Mouse (Mus musculus): ENCODE measurements around the gene Snx22.

Snx22 gene

DNA sequence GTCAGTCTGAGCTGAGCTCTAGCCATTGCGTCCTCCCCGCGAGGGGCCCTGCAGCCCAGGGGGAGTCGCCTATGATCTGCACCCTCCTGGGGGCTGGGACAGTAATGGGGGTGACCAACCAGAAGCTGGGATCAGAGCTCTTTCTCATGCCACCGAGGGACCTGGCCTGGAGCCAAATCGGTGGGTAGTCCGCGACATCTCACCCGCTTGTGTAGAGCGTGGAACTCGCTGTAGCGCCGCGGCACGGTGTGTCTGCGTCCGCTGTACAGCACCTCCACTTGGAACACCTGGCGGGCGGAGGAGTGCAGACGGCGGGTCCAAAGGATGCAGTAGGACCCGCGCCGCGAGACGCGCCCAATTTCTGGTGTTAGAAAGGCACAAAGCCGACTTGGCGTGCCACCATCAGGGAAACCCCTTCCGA lies 538 bp downstream of the Snx22 start:
- no peak for DNase-seq (ENCODE audit: low spot score in 2 of 2)

DNA sequence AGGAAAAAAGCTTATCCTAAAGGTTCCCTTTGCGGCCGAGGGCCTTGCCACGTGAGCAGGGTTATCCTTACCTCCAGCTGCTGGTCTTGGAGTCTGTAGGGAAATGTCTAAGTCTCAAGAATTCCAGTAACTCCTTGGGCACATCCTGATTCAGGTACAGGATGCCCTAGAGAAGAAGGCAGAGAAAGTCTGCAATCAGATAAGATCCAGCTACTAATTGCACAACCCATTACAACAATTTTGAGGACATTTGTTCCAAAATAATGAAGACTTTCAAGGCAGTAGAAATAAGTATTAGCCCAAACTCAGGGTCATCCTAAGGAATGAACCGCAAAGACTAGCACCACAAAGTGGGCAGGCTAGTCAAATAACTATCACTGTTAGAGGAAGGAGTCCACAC lies 1.5 kb downstream of the Snx22 start:
- DNase-seq (ENCODE audit: low spot score in 2 of 2), result no peak

DNA sequence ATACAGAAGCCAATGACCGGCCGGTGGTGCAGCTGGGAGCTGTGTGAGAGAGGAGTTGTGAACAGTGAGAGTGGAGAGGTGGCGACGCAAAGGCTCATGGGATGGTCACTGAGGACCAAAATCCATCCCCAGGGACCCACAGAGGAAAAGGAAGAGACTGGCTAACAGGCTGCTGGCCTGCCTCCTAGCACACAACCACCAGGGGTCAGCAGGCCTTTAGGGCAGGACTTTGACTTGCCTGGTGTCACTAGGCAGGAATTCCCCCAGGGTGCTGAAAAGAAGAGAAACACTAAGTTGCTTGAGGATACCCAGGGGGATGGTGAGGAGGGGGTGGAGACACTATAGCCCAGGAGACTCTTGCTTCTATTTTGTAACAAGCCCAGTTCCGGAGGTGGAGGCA lies 2.0 kb downstream of the Snx22 start:
- DNase-seq (ENCODE audit: low spot score in 2 of 2), result no peak

DNA sequence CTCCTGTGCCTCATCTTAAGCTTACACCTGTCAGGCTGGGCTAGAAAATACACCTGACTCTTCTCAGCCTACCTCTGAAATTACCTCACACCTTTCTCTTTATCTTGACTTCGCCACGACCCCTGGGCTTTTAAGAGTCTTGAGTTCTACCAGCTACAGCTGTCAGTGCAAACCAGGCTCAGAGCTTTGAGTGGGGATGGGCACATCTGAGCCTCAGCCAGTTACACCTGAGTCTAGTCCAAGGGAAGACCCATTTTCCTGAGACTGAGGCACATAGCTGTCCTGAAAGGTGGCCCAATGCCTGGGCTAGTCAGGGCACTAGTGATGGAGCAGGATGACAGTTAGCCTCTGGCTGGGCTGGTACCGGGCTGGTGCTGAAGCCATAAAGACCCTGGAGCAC lies 2.7 kb downstream of the Snx22 start:
- DNase-seq (ENCODE audit: low spot score in 2 of 2), result no peak

DNA sequence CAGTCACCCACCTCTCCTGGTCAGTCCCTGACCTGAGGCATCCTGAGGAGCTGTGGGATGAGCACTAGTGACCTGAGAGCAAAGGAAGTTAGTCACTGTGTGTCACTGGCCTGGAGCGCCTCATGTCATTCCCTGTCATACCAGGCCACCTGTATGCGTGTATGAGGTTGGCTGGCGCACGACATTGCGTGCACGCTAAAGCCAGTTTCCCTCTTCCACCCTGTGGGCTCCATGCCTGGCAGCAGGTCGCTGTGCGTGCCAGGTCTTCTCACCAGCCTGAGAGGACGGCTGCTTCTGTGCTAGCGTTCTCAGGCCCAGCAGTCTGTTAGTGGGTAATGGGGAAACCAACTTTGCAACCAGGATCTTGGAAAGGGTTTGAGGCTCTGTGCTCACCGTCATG lies 5.2 kb downstream of the Snx22 start:
- no peak for DNase-seq (ENCODE audit: low spot score in 2 of 2)

DNA sequence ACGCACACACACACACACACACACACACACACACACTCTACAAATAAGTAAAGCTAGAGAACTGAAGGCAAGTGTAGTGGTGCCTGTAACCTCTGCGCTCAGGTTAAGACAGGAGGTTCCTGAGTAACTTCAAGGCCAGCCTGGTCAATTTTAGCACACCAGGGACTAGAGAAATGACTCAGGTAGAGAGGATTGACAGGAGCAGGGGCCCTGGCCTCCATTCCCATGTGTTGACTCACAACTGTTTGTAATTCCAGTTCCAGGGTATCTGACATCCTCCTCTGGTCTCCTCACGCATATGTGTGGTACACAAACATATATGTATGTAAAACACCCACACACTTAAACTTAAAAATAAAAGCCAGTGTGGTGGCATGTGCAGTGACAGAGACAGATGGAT lies 6.1 kb downstream of the Snx22 start:
- DNase-seq (ENCODE audit: low spot score in 2 of 2), result no peak

DNA sequence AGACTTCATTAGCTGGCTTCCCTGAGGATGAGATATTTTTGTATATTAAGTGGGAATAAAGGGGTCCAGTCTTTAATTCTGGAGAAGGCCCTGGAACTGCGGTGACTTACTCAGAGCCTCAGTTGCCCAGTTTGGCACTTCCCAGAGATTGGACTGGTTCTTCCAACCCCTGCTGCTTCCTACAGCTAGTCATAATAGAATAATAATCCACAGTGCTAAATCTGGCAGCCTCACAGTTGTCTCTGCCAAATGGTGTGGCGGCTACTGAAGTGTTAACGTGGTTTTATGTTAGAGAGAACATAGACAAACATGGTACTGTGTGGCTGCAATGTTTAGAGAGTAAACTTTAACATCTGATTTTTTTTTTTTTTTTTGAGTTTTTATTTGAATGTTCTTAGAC lies 7.9 kb downstream of the Snx22 start:
- DNase-seq (ENCODE audit: low spot score in 2 of 2), result no peak

DNA sequence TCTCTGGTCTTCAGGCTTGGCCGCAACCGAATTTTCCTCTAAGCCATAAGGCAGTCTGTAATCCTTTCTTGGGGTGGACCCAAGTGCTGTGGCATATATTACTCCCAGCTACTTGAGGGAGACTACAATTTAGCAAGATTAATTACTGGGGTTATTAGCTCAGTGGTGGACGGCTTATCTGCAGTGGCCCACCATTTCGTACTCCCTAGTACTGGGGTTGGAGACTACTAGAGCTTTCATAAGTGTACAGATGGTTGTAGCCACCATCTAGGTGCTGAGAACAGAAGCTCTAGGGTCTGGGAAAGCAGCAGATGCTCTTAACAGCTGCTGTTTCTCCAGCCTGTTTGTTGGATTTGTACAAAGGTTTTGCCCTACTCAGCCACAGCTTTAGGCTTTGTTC lies 8.5 kb downstream of the Snx22 start:
- DNase-seq (ENCODE audit: low spot score in 2 of 2), result no peak

DNA sequence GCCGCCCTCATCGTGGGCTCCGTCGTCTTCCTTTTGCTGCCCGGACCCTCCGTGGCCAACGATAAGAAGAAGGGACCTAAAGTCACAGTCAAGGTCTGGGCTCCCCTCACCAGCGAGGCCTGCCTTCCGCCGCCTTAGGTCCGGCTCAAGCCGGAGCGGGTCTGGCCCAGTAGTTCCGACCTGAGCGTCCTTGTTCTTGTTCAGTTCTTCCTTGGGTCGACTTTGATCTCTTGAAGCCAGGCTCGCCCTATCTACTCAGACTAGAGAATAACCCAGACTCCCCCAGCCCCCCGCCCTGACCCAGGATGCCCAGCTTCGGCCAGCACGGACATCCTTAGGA lies 9.2 kb downstream of the Snx22 start:
- DNase-seq (ENCODE audit: low spot score in 2 of 2), result no peak

DNA sequence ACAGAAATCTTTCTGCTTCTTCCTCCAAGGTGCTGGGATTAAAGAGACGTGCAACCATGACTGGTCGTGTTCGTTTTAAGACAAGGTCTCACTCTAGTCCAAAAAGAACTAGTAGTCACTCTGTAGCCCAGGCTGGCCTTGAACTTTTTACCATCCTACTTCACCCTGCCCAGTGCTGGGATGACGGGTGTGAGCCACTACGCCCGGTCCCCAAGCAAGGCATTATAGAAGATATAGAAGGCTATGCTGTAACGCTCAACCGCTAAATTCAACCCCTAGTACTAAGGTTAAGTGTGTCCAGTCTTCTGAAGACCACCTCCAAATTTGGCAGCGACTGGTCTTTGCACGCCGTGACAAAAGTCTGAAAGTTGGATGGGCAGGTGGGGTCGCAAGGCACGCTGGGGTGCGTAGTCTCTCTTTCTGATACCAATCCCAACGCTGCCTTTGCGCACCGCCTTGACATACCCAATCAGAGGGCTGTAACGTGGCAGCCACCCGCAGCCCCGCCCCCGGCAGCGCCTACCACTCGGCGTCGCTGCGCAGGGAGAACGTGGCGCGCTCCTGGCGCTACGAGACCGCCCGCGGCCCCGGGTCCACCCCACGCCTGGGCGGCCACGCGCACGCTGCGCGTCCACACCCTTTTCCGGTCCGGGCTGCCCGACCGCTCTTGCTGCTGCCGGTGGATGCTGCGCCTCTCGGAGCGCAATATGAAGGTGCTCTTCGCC lies 9.8 kb downstream of the Snx22 start, which contains the start of gene Ppib:
Gene Ppib (plus strand): TSS at position 640 of the 725 bp plus-strand sequence.
- peak; percentile 93 to 95 for DNase-seq (ENCODE audit: low spot score in 2 of 2)

DNA sequence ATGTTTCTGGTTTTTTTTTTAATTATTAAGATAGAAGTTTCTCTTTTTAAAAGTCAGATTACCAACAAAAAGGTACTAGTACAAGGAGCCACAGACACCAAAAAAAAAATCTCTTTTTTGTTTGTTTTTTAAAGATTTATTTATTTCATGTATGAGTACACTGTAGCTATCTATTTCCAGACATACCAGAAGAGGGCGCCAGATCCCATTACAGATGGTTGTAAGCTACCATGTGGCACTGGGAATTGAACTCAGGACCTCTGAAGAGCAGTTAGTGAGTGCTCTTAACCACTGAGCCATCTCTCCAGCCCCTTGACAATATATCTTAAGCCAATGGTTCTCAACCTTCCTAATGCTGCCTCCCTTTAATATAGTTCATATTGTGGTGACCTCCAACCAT lies 15.9 kb downstream of the Snx22 start:
- DNase-seq (ENCODE audit: low spot score in 2 of 2), result no peak

DNA sequence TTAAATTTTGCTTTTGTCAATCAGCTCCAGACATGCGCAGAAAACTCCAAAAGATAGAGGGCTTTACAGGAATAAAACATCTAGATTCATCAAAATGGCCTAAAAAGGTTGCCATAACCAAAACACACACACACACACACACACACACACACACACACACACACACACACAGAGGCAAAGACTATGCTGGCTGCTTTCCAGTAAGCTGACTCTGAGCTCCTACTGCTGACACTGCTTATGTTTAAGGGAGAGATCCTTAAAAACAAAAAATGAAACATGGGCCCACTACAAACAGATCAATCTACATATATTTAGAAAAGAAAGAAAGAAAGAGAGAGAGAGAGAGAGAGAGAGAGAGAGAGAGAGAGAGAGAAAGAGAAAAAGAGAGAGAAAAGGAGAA lies 16.8 kb downstream of the Snx22 start:
- DNase-seq (ENCODE audit: low spot score in 2 of 2), result no peak

DNA sequence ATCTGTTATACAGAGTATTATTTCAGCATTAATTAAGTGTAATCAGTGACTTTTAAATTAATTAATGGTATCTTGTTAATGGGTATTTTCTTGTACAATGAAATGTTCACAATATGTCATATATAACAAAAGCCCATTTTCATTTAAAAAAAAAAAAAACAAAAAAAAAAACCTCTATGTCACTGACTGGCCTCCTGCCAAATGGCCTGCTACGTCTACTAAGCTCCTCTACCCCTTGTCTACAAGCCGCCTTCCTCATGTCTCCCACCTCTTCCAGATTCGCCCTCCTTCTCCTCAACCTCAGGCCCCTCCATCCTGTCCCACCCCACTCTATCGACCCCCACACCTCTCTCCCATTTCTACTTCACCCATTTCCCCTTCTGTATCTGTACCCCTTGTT lies 18.0 kb downstream of the Snx22 start:
- no peak for DNase-seq (ENCODE audit: low spot score in 2 of 2)

DNA sequence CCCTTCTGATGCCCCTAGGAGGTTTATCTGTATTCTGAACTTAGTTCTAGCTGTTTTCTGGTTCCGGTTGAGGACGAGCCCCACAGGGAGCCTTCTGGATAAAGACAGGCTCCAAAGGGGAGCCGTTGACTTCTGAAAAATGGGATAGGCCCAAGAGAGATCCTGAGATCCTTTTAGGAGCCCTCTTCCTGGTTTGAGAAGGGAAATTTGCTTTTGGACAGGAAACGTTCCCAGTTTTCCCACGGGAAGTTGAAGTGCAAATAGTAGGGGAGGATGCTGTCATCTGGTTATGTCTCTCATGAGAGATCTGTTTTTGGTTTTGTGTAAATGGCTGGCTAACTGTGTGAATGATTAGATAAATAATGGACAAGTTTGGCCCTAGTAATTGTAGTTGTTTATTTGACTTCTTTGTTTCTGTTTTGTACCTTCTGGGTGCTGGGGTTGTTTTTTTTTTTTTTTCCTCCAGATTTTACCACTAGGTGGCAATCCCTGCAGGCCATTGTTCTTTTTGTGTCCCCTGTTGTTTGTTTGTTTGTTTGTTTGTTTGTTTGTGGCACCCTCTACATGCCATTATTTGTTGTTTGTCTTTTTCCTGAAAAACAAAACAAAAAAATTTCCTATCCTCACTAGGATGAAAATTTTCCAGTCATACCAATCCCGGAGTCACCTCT lies 19.5 kb downstream of the Snx22 start:
- DNase-seq (ENCODE audit: low spot score in 2 of 2), result no peak

DNA sequence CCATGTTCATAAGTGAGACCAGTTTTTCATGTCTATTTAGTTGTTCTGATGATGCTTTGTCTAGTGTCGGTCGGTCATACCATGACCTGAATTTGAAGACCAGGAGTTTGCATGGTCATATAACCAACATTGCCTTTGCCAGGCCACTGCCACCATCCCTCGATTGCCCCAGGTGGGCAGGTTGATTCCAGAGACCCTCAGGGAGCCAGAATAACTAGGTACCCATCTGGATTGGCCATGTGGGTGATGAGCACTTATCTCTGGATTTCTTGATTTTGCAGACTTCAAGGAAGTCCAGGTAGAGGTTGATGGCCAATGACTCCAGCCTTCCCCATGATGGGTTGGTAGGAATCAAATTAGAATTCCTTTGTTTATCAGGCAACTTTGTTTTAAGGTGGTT lies 26.3 kb downstream of the Snx22 start:
- DNase-seq (ENCODE audit: low spot score in 2 of 2), result no peak

DNA sequence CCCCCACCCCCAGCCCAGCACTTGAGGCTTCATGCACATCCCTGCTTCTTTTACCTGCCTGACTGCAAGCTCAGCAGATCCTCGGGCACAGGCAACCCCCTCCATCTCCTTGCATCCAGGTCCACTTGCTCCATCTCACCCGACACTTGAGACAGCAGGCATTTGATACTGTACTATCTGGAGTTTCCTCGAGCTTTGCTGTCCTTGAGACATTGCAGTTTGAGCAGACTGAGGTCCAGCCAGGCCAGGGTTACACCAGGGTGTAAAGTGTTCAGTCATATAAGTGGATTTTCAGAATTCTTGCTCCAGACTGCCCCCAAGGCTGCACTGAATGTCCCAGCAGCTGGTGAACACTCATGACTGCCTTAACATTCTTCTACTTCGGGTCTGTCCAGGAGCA lies 27.2 kb downstream of the Snx22 start:
- no peak for DNase-seq (ENCODE audit: low spot score in 2 of 2)

DNA sequence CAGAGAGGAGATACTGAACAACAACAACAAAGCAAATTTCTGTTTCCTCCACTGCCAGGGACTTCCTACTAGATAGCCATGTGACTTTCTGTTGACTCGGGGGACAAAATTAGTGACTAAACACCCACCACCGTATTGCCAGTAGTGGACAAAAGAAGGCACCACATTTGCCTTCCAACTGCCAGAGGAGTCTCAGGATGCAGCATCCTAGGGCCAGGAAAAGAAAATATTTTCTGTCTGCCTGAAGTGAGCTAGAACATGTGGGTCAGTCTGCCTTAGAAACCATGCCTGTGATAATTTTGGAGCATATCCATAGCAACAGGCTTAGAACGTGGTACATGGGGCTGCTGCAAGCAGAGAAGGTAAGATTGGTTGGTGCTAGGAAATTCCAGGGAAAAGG lies 28.7 kb downstream of the Snx22 start:
- no peak for DNase-seq (ENCODE audit: low spot score in 2 of 2)

DNA sequence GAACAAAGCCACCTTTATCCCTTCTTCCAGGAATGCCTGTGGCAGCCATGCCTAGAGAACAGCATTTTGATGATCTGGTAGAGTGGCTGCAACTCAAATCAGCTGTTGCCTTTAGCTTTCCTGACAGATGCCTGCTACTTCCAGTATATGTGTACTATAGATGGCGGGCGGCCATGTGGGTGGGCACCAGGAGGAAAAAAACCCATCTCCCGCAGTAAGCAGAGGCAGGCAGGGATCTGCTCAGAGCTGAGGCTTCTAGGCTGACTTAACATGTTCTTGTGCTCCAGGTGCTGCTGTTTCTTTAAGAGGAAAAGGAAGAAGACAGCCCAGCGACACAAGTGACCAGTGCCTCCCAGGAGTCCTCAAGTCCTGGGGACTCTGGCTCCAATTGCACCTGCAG lies 30.2 kb downstream of the Snx22 start:
- peak; percentile 22 to 26 for DNase-seq (ENCODE audit: low spot score in 2 of 2)

DNA sequence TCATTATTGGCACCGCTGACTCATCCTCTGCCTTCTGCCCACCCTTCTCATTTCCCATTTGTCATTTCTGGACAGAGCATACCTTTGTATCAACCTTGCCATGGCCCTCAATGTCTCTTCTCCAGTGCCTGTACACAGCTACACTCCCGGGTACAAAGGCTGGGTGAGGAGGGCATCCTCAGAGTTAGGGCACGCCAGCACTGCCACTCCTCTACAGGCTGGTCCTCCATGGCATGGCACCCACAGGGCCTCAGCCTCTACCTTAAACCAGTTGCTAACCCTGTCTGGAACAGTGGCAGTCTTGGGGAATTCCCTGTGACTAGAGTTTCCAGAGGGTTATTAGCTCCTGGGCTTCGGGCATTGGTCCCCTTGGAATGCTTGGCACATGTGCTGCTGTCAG lies 30.9 kb downstream of the Snx22 start:
- no peak for DNase-seq (ENCODE audit: low spot score in 2 of 2)

DNA sequence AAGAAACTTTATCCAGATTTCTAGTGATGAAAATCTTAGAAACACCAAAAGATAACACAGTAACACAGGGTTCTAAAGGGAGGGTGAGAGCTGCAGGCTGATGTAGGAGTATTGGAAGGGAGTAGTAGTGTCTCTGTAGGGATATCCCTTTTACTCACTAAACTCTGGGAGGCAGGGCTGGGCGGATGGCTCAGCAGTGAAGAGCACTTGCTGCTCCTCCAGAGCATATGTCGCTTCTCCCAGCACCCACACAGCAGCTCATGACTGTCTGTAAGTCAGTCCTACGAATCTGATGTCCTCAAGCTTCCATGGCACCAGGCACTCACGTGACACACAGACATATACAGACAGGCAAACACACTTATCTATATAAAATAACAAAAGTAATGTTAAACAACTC lies 31.4 kb downstream of the Snx22 start:
- DNase-seq (ENCODE audit: low spot score in 2 of 2), result peak in 1 of 2 experiments; percentile 21

DNA sequence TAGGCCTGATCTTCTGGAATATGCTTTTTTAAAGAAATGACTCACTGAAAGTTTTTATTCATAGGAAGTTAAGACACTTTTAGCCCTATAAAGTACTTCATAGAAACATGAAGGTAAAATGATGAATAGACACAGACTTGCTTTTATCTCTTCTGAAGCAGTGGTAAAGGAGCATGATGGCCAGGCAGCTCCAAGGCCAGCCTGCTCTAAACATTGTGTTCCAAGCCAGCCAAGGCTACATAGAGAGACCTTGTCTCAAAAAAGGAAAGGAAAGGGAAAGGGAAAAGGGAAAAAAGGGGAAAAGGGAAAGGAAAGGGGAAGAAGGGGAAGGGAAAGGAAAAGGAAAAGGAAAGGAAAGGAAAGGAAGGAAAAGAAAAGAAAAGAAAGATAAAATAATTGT lies 48.9 kb downstream of the Snx22 start:
- no peak for DNase-seq (ENCODE audit: low spot score in 2 of 2)

Data from frontal cortex, postnatal 25 days (tissue).